Mouse (Mus musculus) small intestine, adult 2 months (tissue): ENCODE data around the gene Odf2l.

Experiments used
- CTCF ChIP-seq: fragments of 200-500 bp; IDR thresholded peaks from 2 replicates; pipeline ENCODE4 v1.5.1; 2012; ENCODE audit warnings: low read depth, mild to moderate bottlenecking, control low read depth, inconsistent platforms, low read length, moderate library complexity, mixed read lengths; ENCODE audit not compliant: insufficient replicate concordance, insufficient read length; ENCODE audit errors: extremely low read depth
- POLR2A ChIP-seq: fragments of 200-500 bp; IDR thresholded peaks from 2 replicates; pipeline ENCODE4 v1.6.1; 2012; ENCODE audit warnings: low read depth, mild to moderate bottlenecking, control low read depth, inconsistent platforms, low read length, moderate library complexity

DNA sequence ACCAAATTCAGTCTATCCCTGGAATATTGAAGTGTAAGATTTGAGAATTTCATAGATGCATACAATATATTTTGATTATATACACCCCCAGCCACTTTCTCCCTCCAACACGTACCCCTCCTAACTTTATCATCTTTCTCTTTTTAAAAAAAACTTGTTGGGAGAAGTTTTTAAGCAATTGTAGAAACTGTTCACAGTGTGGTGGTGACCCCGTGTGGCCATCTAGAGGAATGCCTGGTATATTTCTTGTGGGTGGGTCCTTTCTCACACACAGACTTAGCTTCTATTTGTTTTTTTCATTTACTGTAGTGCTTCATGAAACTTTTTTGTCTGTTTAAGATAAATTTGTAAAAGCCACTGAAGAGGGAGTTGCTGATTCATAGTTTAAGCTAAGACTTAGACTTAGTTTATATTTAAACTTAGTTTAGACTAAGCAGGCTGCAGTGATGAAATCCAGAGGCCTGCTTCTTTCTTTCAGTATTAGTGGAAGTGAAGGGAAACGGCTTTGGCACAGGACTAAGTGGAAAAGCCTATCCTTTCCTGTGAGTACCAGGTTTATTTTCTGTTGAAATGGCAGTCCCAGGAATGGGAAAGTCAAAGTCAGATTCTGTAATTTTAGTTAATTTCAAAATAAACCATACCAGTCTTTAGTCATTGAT lies 13.0 kb downstream of the Odf2l start:
- no peak for TF ChIP-seq CTCF
- TF ChIP-seq POLR2A = no peak
